Mouse (Mus musculus) MEL (cell line): ENCODE data around the gene Dclk1. TPM values are rescaled to one million over a fixed set of nuclear protein-coding genes. Genes with fewer than 3 reads are reported as not detected.

ENCODE experiments used
- DNase-seq: peaks from one replicate; pipeline ENCODE4 v3.0.0; 2011; ENCODE audit warnings: low read depth, low spot score
- H3K27ac ChIP-seq: 2 replicates; pipeline ENCODE4 v1.5.1; 2012; ENCODE audit warnings: low read depth, mild to moderate bottlenecking, control low read depth, low read length, moderate library complexity; ENCODE audit not compliant: control insufficient read depth
- H3K27me3 ChIP-seq, 2 experiments: fragments of 150-350 bp in 1 of 2; sonication (generic) in 1 of 2; 2 replicates each; pipeline ENCODE4 v1.6.1; 2012; ENCODE audit warnings: low read length in 2 of 2, mild to moderate bottlenecking in 2 of 2, improper control_type of control experiment in 1 of 2, moderate library complexity in 1 of 2; ENCODE audit not compliant: insufficient read depth in 2 of 2, control insufficient read depth in 1 of 2
- H3K36me3 ChIP-seq, 2 experiments: 2 replicates each; pipeline ENCODE4 v1.6.1; 2012 to 2014; ENCODE audit warnings: low read length in 2 of 2, improper control_type of control experiment in 1 of 2, inconsistent platforms in 1 of 2, mild to moderate bottlenecking in 1 of 2; ENCODE audit not compliant: insufficient read depth in 2 of 2, control insufficient read depth in 1 of 2
- H3K4me1 ChIP-seq, 2 experiments: fragments of 150-350 bp in 1 of 2; sonication (generic) in 1 of 2; 2 replicates each; pipeline ENCODE4 v1.6.1; 2012; ENCODE audit warnings: low read length in 2 of 2, improper control_type of control experiment in 1 of 2, mild to moderate bottlenecking in 1 of 2; ENCODE audit not compliant: insufficient read depth in 2 of 2, control insufficient read depth in 1 of 2
- H3K4me3 ChIP-seq, 2 experiments: fragments of 150-350 bp in 1 of 2; sonication (generic) in 1 of 2; 2 replicates each; pipeline ENCODE4 v1.5.1; 2012; ENCODE audit warnings: low read depth in 2 of 2, low read length in 2 of 2, mild to moderate bottlenecking in 2 of 2, moderate library complexity in 2 of 2, control low read depth in 1 of 2, improper control_type of control experiment in 1 of 2; ENCODE audit not compliant: control insufficient read depth in 1 of 2, insufficient read depth in 1 of 2
- H3K79me2 ChIP-seq: 2 replicates; pipeline ENCODE4 v1.6.1; 2012; ENCODE audit warnings: mild to moderate bottlenecking, low read length, moderate library complexity; ENCODE audit not compliant: control insufficient read depth, poor library complexity, insufficient read depth
- H3K9ac ChIP-seq: 2 replicates; pipeline ENCODE4 v1.6.1; 2012; ENCODE audit warnings: low read depth, mild to moderate bottlenecking, control low read depth, low read length, moderate library complexity; ENCODE audit not compliant: control insufficient read depth, poor library complexity, severe bottlenecking
- H3K9me3 ChIP-seq: fragments of 150-350 bp; sonication (generic); replicated peaks from 2 replicates; pipeline ENCODE4 v1.6.1; 2012; ENCODE audit warnings: mild to moderate bottlenecking, low read length, improper control_type of control experiment, moderate library complexity; ENCODE audit not compliant: insufficient read depth
- CHD2 ChIP-seq: IDR thresholded peaks from 2 replicates; pipeline ENCODE4 v1.6.1; 2011; ENCODE audit warnings: low read length, improper control_type of control experiment
- CTCF ChIP-seq, 3 experiments: IDR thresholded peaks in 2 of 3; conservative IDR thresholded peaks in 1 of 3; 2 replicates each; pipeline ENCODE4 v1.5.1; 2011 to 2012; ENCODE audit warnings: low read length in 3 of 3, low read depth in 2 of 3, mild to moderate bottlenecking in 2 of 3, improper control_type of control experiment in 1 of 3, inconsistent platforms in 1 of 3, mixed read lengths in 1 of 3, moderate library complexity in 1 of 3; ENCODE audit not compliant: control insufficient read depth in 1 of 3, insufficient read depth in 1 of 3, poor library complexity in 1 of 3, severe bottlenecking in 1 of 3
- E2F4 ChIP-seq: IDR thresholded peaks from 2 replicates; pipeline ENCODE4 v1.6.1; 2011; ENCODE audit warnings: low read depth, low read length, improper control_type of control experiment, borderline replicate concordance
- ELF1 ChIP-seq: IDR thresholded peaks from 2 replicates; pipeline ENCODE4 v1.6.1; 2014; ENCODE audit warnings: low read depth, mild to moderate bottlenecking, inconsistent platforms, low read length, improper control_type of control experiment, moderate library complexity
- ETS1 ChIP-seq: IDR thresholded peaks from 2 replicates; pipeline ENCODE4 v1.6.1; 2012; ENCODE audit warnings: low read depth, mild to moderate bottlenecking, inconsistent platforms, low read length, improper control_type of control experiment, moderate library complexity
- GABPA ChIP-seq: IDR thresholded peaks from 2 replicates; pipeline ENCODE4 v1.6.1; 2012; ENCODE audit warnings: low read depth, mild to moderate bottlenecking, inconsistent platforms, low read length, improper control_type of control experiment, moderate library complexity
- HCFC1 ChIP-seq: IDR thresholded peaks from 2 replicates; pipeline ENCODE4 v1.6.1; 2012; ENCODE audit warnings: low read depth, mild to moderate bottlenecking, inconsistent platforms, low read length, improper control_type of control experiment, moderate library complexity
- MAX ChIP-seq: IDR thresholded peaks from 2 replicates; pipeline ENCODE4 v1.6.1; 2011; ENCODE audit warnings: low read length, improper control_type of control experiment
- MAZ ChIP-seq: IDR thresholded peaks from 2 replicates; pipeline ENCODE4 v1.6.1; 2012; ENCODE audit warnings: low read depth, mild to moderate bottlenecking, inconsistent platforms, low read length, improper control_type of control experiment
- MEF2A ChIP-seq: IDR thresholded peaks from 2 replicates; pipeline ENCODE4 v1.6.1; 2014; ENCODE audit warnings: low read depth, mild to moderate bottlenecking, inconsistent platforms, low read length, improper control_type of control experiment; ENCODE audit not compliant: poor library complexity, insufficient replicate concordance, severe bottlenecking; ENCODE audit errors: extremely low read depth
- MXI1 ChIP-seq: IDR thresholded peaks from 2 replicates; pipeline ENCODE4 v1.6.1; 2011; ENCODE audit warnings: mild to moderate bottlenecking, low read depth, low read length, improper control_type of control experiment
- MYC ChIP-seq: IDR thresholded peaks from 2 replicates; pipeline ENCODE4 v1.6.1; 2011; ENCODE audit warnings: low read depth, mild to moderate bottlenecking, low read length, improper control_type of control experiment, moderate library complexity
- NRF1 ChIP-seq: IDR thresholded peaks from 2 replicates; pipeline ENCODE4 v1.6.1; 2014; ENCODE audit warnings: low read depth, mild to moderate bottlenecking, inconsistent platforms, low read length, improper control_type of control experiment, moderate library complexity; ENCODE audit not compliant: poor library complexity, insufficient read depth, severe bottlenecking
- POLR2AphosphoS2 ChIP-seq: IDR thresholded peaks from 2 replicates; pipeline ENCODE4 v1.6.1; 2011; ENCODE audit warnings: low read length, improper control_type of control experiment
- RCOR1 ChIP-seq: IDR thresholded peaks from 2 replicates; pipeline ENCODE4 v1.6.1; 2012; ENCODE audit warnings: low read depth, mild to moderate bottlenecking, inconsistent platforms, low read length, improper control_type of control experiment
- TAL1 ChIP-seq: IDR thresholded peaks from 2 replicates; pipeline ENCODE4 v1.6.1; 2012; ENCODE audit warnings: mild to moderate bottlenecking, inconsistent platforms, low read length, moderate library complexity, mixed read lengths
- TBP ChIP-seq: IDR thresholded peaks from 2 replicates; pipeline ENCODE4 v1.8.0; 2011; ENCODE audit warnings: low read depth, low read length, improper control_type of control experiment
- USF1 ChIP-seq: IDR thresholded peaks from 2 replicates; pipeline ENCODE4 v1.6.1; 2014; ENCODE audit warnings: low read depth, mild to moderate bottlenecking, inconsistent platforms, low read length, improper control_type of control experiment, moderate library complexity
- ZC3H11A ChIP-seq: IDR thresholded peaks from 2 replicates; pipeline ENCODE4 v1.6.1; 2012; ENCODE audit warnings: low read depth, mild to moderate bottlenecking, inconsistent platforms, low read length, improper control_type of control experiment
- ZNF384 ChIP-seq: IDR thresholded peaks from 2 replicates; pipeline ENCODE4 v1.6.1; 2012; ENCODE audit warnings: low read depth, mild to moderate bottlenecking, inconsistent platforms, low read length, improper control_type of control experiment
- polyA plus RNA-seq, 2 experiments: library from polyadenylated mRNA; stranded (reverse) in 1 of 2; unstranded in 1 of 2; fragments of >175 nt in 1 of 2; fragments of >200 nt in 1 of 2; gene quantifications; 2 replicates each; pipeline versions ENCODE4 v1.2.1 to v1.2.4; 2012; ENCODE audit warnings: low replicate concordance in 2 of 2, low read depth in 1 of 2; ENCODE audit not compliant: insufficient read length in 2 of 2, insufficient read depth in 1 of 2, missing spikeins in 1 of 2
- total RNA-seq: library from RNA; depleted of rRNA; stranded (reverse); fragments of 300-350 nt; gene quantifications from 2 replicates; pipeline ENCODE4 v1.2.3, GENCODE M21; 2012

The Dclk1 gene
- total and polyA plus RNA-seq, 3 experiments: not detected

- no peaks in the 10 kb centered on the region for H3K9me3 ChIP-seq
Observed at GRCm38 (mm10) chr3:55434276-55434675, 192.1 kb downstream of the Dclk1 start.

GRCm38 (mm10) chr3:55438824-55439446 is 196.8 kb downstream of the Dclk1 start:
- no peak for DNase-seq
- H3K27ac ChIP-seq: no peak overlapping the region
- H3K27me3 ChIP-seq: no peaks in the 10 kb centered on the region
- no peaks in the 10 kb centered on the region for H3K9me3 ChIP-seq
- H3K79me2 ChIP-seq: no peaks in the 10 kb centered on the region
- no peak overlapping the region for H3K9ac ChIP-seq
- no peaks in the 10 kb centered on the region for H3K4me1 ChIP-seq
- no peaks in the 10 kb centered on the region for H3K36me3 ChIP-seq
- no peak for TF ChIP-seq ELF1
- no peak for TF ChIP-seq USF1
- no peak for TF ChIP-seq ZNF384
- no peak for TF ChIP-seq ZC3H11A
- TF ChIP-seq CTCF (IDR thresholded peaks at IDR 0.05 in 2 of 3, conservative IDR thresholded peaks at IDR 0.05 in 1 of 3; ENCODE audit: control insufficient read depth in 1 of 3, insufficient read depth in 1 of 3, low read depth in 2 of 3, low read length in 3 of 3, poor library complexity in 1 of 3, severe bottlenecking in 1 of 3): no peak
- TF ChIP-seq HCFC1: no peak
- no peak for TF ChIP-seq ETS1
- TF ChIP-seq MEF2A: no peak
- TF ChIP-seq MAX: no peak
- TF ChIP-seq NRF1: no peak
- TF ChIP-seq GABPA: no peak
- TF ChIP-seq E2F4: no peak
- no peak for TF ChIP-seq MXI1
- TF ChIP-seq RCOR1: no peak
- TF ChIP-seq CHD2: no peak
- no peak for TF ChIP-seq MAZ
- TF ChIP-seq TBP: no peak
- no peak overlapping the region for H3K4me3 ChIP-seq

More at GRCm38 (mm10) chr3:55434276-55434675, 192.1 kb downstream of the Dclk1 start:
- H3K79me2 ChIP-seq: no peaks in the 10 kb centered on the region
- TF ChIP-seq CHD2 (no peak), MAX (no peak), MYC (no peak), TAL1 (no peak), POLR2AphosphoS2 (no peak)
- TF ChIP-seq, all 39 proteins: peak for 0
- no peaks in the 10 kb centered on the region for H3K36me3 ChIP-seq
- no peaks in the 10 kb centered on the region for H3K4me1 ChIP-seq
- DNase-seq: no peak
- H3K9ac ChIP-seq: no peak overlapping the region
- no peaks in the 10 kb centered on the region for H3K27me3 ChIP-seq
- H3K27ac ChIP-seq: no peak overlapping the region
- no peak overlapping the region for H3K4me3 ChIP-seq
